Mouse (Mus musculus): ENCODE measurements around the gene Manbal.

The Manbal gene

GRCm38 (mm10) chr2:157441363-157441762 is 74.0 kb downstream of the Manbal start:
- DNase-seq = no peak

All from cerebellum, adult 9-10 months (tissue).